Mouse (Mus musculus) myocyte (in vitro differentiated cells): ENCODE data around the gene Flad1.

Source experiments
- MAX ChIP-seq: IDR thresholded peaks from one replicate; pipeline ENCODE4 v1.6.1; 2011; ENCODE audit warnings: low read depth, mild to moderate bottlenecking, control low read depth
- POLR2A ChIP-seq: IDR thresholded peaks from one replicate; pipeline ENCODE4 v1.6.1; 2011; ENCODE audit warnings: low read depth, mild to moderate bottlenecking, control low read depth, moderate library complexity; ENCODE audit not compliant: insufficient read length
- POLR2AphosphoS2 ChIP-seq: IDR thresholded peaks from one replicate; pipeline ENCODE4 v1.6.1; 2011; ENCODE audit warnings: low read depth, control low read depth; ENCODE audit not compliant: insufficient read length
- USF1 ChIP-seq: IDR thresholded peaks from one replicate; pipeline ENCODE4 v1.6.1; 2011; ENCODE audit warnings: low read depth, mild to moderate bottlenecking, control low read depth, moderate library complexity

- TF ChIP-seq POLR2A: no peak
- TF ChIP-seq MAX: no peak
- TF ChIP-seq POLR2AphosphoS2: no peak
- TF ChIP-seq USF1: no peak
These were observed 23.4 kb upstream of the Flad1 start for GRCm38 (mm10) chr3:89435041-89435440.
